Comparison of ENCODE assay signal across 12 mouse cellular contexts in the genomic region with DNA sequence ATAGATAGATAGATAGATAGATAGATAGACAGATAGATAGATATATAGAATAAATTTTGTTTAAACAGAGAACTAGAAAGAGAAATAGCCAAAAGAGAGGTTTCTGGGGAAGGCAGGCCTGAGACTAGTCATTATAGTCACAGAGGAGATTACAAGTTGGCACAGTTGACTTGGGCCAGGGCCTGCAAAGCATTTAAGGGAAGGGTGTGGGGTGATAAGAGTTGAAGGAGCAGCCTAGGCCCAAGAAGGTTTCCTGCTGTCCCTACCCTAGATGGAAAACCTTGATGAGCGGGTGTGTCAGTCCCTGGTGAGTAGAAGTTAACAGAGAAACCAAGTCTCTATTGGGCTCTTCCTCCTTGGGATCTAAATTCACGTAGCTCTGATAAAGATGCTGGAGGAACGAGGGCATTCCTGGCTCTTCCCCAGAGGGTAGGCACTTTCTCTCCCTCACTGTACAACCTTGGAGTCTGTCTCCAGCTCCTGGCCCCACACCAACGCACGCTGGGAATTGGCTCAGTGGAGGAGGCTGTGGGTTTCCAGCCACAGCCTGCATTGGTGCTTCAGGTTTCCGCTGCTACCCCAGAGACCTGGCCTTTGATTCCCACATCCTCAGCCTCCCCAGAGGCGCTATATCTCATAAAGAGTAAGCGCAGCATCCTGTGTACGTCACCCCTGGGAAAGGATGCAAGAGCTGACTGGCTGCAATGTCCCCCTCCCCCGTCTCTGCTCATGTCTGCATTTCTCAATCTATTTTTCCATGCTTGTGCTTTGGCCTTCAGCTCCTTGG. TPM values are rescaled to one million over a fixed set of nuclear protein-coding genes. Genes with fewer than 3 reads are reported as not detected.
DNase-seq lines count a peak whose midpoint lies in the region; ATAC-seq lines count a peak whose summit lies in the region.
"Had no signal": no experiment of that assay in that cellular context is flagged by ENCODE, and none has a peak within 500 bp of the region (broad histone marks: within the 10 kb centered on the region; RNA-seq: fewer than 3 reads in every experiment).

No protein-coding gene starts in this region.

- ATAC-seq in heart, embryonic 14.5 days (ENCODE audit: insufficient number of reproducible peaks, insufficient read depth, low FRiP score, low read depth): peak; percentile 78; the same call in 1 of the 2 replicates
- ATAC-seq in hindbrain, embryonic 14.5 days (ENCODE audit: low FRiP score): no peak
- no peak for ATAC-seq in hindbrain, embryonic 13.5 days (ENCODE audit: low FRiP score)

- peak overlapping the region; percentile 19 to 69; a peak in 3 of 4 replicates for H3K27ac ChIP-seq in heart, embryonic 14.5 days (replicated peaks in 1 of 2; ENCODE audit: control insufficient read depth in 1 of 2, insufficient read depth in 1 of 2, low read depth in 2 of 2, low read length in 2 of 2)
- no peak overlapping the region for H3K27ac ChIP-seq in hindbrain, embryonic 14.5 days
- no peak overlapping the region for H3K27ac ChIP-seq in hindbrain, embryonic 13.5 days
- H3K27ac ChIP-seq: liver, embryonic 14.5 days had no signal

- no peak overlapping the region for H3K4me2 ChIP-seq in heart, embryonic 14.5 days (ENCODE audit: low read length)
- H3K4me2 ChIP-seq in hindbrain, embryonic 14.5 days (replicated peaks): no peak overlapping the region
- no peak overlapping the region for H3K4me2 ChIP-seq in hindbrain, embryonic 13.5 days

- peaks cover 2 to 3% of the 10 kb centered on the region in 2 experiments; a peak in 2 of 4 replicates for H3K4me1 ChIP-seq in heart, embryonic 14.5 days (ENCODE audit: control insufficient read depth in 2 of 2, insufficient read depth in 2 of 2, low read length in 2 of 2)
- H3K4me1 ChIP-seq in hindbrain, embryonic 14.5 days (replicated peaks; ENCODE audit: control insufficient read depth, insufficient read depth, low read length): no peaks in the 10 kb centered on the region
- 0 out of 2 replicates have a peak, but pooled peaks cover 5% of the 10 kb centered on the region for H3K4me1 ChIP-seq in hindbrain, embryonic 13.5 days (replicated peaks)

- no peak overlapping the region for H3K9ac ChIP-seq in heart, embryonic 14.5 days (ENCODE audit: low read length)
- no peak overlapping the region for H3K9ac ChIP-seq in hindbrain, embryonic 14.5 days
- no peak overlapping the region for H3K9ac ChIP-seq in hindbrain, embryonic 13.5 days
- H3K9ac ChIP-seq: liver, embryonic 14.5 days had no signal

- 49% methylated on average over 10 of the region's 10 CpGs for WGBS in heart, embryonic 14.5 days
- 72% methylated on average over 10 of the region's 10 CpGs for WGBS in hindbrain, embryonic 14.5 days
- WGBS in hindbrain, embryonic 13.5 days: 76% methylated on average over 10 of the region's 10 CpGs

- H3K27me3 ChIP-seq in heart, embryonic 14.5 days (ENCODE audit: control insufficient read depth, insufficient read depth, low read length): no peaks in the 10 kb centered on the region
- no peaks in the 10 kb centered on the region for H3K27me3 ChIP-seq in hindbrain, embryonic 14.5 days (ENCODE audit: control insufficient read depth, insufficient read depth, low read length)
- no peaks in the 10 kb centered on the region for H3K27me3 ChIP-seq in hindbrain, embryonic 13.5 days

- DNase-seq in layer of hippocampus, postnatal 10 days (ENCODE audit: low spot score in 2 of 2): peak; percentile 37
- no peak for DNase-seq in layer of hippocampus, adult 18-20 months (ENCODE audit: low spot score in 2 of 2)
- peak; percentile 85 for DNase-seq in cerebellum, adult 11-12 months
- DNase-seq in thymus, postnatal 10 days (ENCODE audit: low spot score in 2 of 2): peak; percentile 76 to 80
- DNase-seq in right cerebral cortex, postnatal 14 days: no peak
- DNase-seq in hindbrain, embryonic 14.5 days (ENCODE audit: low spot score): no peak
- DNase-seq: midbrain, embryonic 14.5 days; right cerebral cortex, postnatal 4 days had no signal

- no peak overlapping the region for H3K4me3 ChIP-seq in heart, embryonic 14.5 days (ENCODE audit: control insufficient read depth in 1 of 2, insufficient read depth in 1 of 2, low read depth in 1 of 2, low read length in 2 of 2)
- no peak overlapping the region for H3K4me3 ChIP-seq in hindbrain, embryonic 14.5 days (replicated peaks; ENCODE audit: low read length)
- no peak overlapping the region for H3K4me3 ChIP-seq in hindbrain, embryonic 13.5 days
- H3K4me3 ChIP-seq: erythroblast, embryonic 14.5 days had no signal

- no peaks in the 10 kb centered on the region for H3K36me3 ChIP-seq in heart, embryonic 14.5 days (ENCODE audit: control insufficient read depth, insufficient read depth, low read length)
- no peaks in the 10 kb centered on the region for H3K36me3 ChIP-seq in hindbrain, embryonic 14.5 days (replicated peaks; ENCODE audit: control insufficient read depth, insufficient read depth)
- H3K36me3 ChIP-seq in hindbrain, embryonic 13.5 days: no peaks in the 10 kb centered on the region

- no peaks in the 10 kb centered on the region for H3K9me3 ChIP-seq in heart, embryonic 14.5 days (ENCODE audit: control insufficient read depth, low read length)
- H3K9me3 ChIP-seq in hindbrain, embryonic 14.5 days (ENCODE audit: control insufficient read depth, low read length): no peaks in the 10 kb centered on the region
- no peaks in the 10 kb centered on the region for H3K9me3 ChIP-seq in hindbrain, embryonic 13.5 days

RNA-seq across cellular contexts. Expression of a gene that starts 3.1 kb away (rescaled TPM):
- 1 to 10 TPM in 1 of 2 experiments, under 1 TPM in 1; 0.62 to 1.0 TPM for total RNA-seq in layer of hippocampus, postnatal 10 days (2021)
- total RNA-seq in layer of hippocampus, adult 18-20 months (2021): under 1 TPM in 1 of 2 experiments, not detected in 1; 0.25 TPM
- polyA plus RNA-seq in heart, embryonic 14.5 days (2014; fragmentation: Nextera tagmentation; extraction: Ambion mirVana): 0.16 TPM in 1 of 2 replicates, not detected in the other
- polyA plus RNA-seq in hindbrain, embryonic 14.5 days (2014; fragmentation: Nextera tagmentation; extraction: Ambion mirVana): 0.27 and 0.35 TPM in 2 replicates
- polyA plus RNA-seq in hindbrain, embryonic 13.5 days (2015; fragmentation: Nextera tagmentation; extraction: Ambion mirVana): 0.14 and 0.19 TPM in 2 replicates
- polyA plus RNA-seq: erythroblast, embryonic 14.5 days had no signal

RNA-seq across cellular contexts. Expression of a gene that starts 21.1 kb away (rescaled TPM):
- total RNA-seq in layer of hippocampus, postnatal 10 days (2021): 100 to 1,000 TPM; 162 to 178 TPM
- 100 to 1,000 TPM; 183 to 187 TPM for total RNA-seq in layer of hippocampus, adult 18-20 months (2021)
- polyA plus RNA-seq in heart, embryonic 14.5 days (2014; fragmentation: Nextera tagmentation; extraction: Ambion mirVana): 0.71 and 0.86 TPM in 2 replicates
- polyA plus RNA-seq in hindbrain, embryonic 14.5 days (2014; fragmentation: Nextera tagmentation; extraction: Ambion mirVana): 16.6 and 17.6 TPM in 2 replicates
- 21.3 and 22.5 TPM in 2 replicates for polyA plus RNA-seq in hindbrain, embryonic 13.5 days (2015; fragmentation: Nextera tagmentation; extraction: Ambion mirVana)

RNA-seq across cellular contexts. Expression of a gene that starts 26.6 kb away (rescaled TPM):
- total RNA-seq in layer of hippocampus, postnatal 10 days (2021): 1 to 10 TPM; 1.2 to 2.1 TPM
- 1 to 10 TPM; 2.6 to 3.6 TPM for total RNA-seq in layer of hippocampus, adult 18-20 months (2021)
- polyA plus RNA-seq in heart, embryonic 14.5 days (2014; fragmentation: Nextera tagmentation; extraction: Ambion mirVana): 1.00 and 1.1 TPM in 2 replicates
- polyA plus RNA-seq in hindbrain, embryonic 14.5 days (2014; fragmentation: Nextera tagmentation; extraction: Ambion mirVana): 2.1 and 2.8 TPM in 2 replicates
- polyA plus RNA-seq in hindbrain, embryonic 13.5 days (2015; fragmentation: Nextera tagmentation; extraction: Ambion mirVana): 2.4 and 2.6 TPM in 2 replicates
- polyA plus RNA-seq: erythroblast, embryonic 14.5 days had no signal

RNA-seq across cellular contexts. Expression of a gene that starts 27.4 kb away (rescaled TPM):
- 10 to 100 TPM; 29.1 to 32.1 TPM for total RNA-seq in layer of hippocampus, postnatal 10 days (2021)
- 10 to 100 TPM; 29.5 to 30.9 TPM for total RNA-seq in layer of hippocampus, adult 18-20 months (2021)
- polyA plus RNA-seq in heart, embryonic 14.5 days (2014; fragmentation: Nextera tagmentation; extraction: Ambion mirVana): 18.7 and 20.5 TPM in 2 replicates
- polyA plus RNA-seq in hindbrain, embryonic 14.5 days (2014; fragmentation: Nextera tagmentation; extraction: Ambion mirVana): 13.3 and 17.6 TPM in 2 replicates
- polyA plus RNA-seq in hindbrain, embryonic 13.5 days (2015; fragmentation: Nextera tagmentation; extraction: Ambion mirVana): 16.4 and 19.1 TPM in 2 replicates
- polyA plus RNA-seq: erythroblast, embryonic 14.5 days had no signal

RNA-seq across cellular contexts. Expression of a gene that starts 35.0 kb away (rescaled TPM):
- 1,000 to 10,000 TPM; 1,413 to 1,419 TPM for total RNA-seq in layer of hippocampus, postnatal 10 days (2021)
- total RNA-seq in layer of hippocampus, adult 18-20 months (2021): 1,000 to 10,000 TPM; 1,033 to 1,052 TPM
- 238 and 251 TPM in 2 replicates for polyA plus RNA-seq in heart, embryonic 14.5 days (2014; fragmentation: Nextera tagmentation; extraction: Ambion mirVana)
- 674 and 707 TPM in 2 replicates for polyA plus RNA-seq in hindbrain, embryonic 14.5 days (2014; fragmentation: Nextera tagmentation; extraction: Ambion mirVana)
- polyA plus RNA-seq in hindbrain, embryonic 13.5 days (2015; fragmentation: Nextera tagmentation; extraction: Ambion mirVana): 744 and 801 TPM in 2 replicates

Comparison
In these comparisons a context has a peak if more than half of its experiments do, and no peak if none do; other contexts are left out.
1. DNase-seq: peak in layer of hippocampus, postnatal 10 days (2 of 2), cerebellum, adult 11-12 months (single experiment) and thymus, postnatal 10 days (2 of 2); none in layer of hippocampus, adult 18-20 months (0 of 2), right cerebral cortex, postnatal 14 days (single experiment) and hindbrain, embryonic 14.5 days (single experiment).
2. H3K27ac ChIP-seq: peak in heart, embryonic 14.5 days (2 of 2); none in hindbrain, embryonic 14.5 days (single experiment) and hindbrain, embryonic 13.5 days (single experiment).